Mouse (Mus musculus) stomach, postnatal 0 days (tissue): Measurements from ENCODE around the gene 6330409D20Rik. TPM values are rescaled to one million over a fixed set of nuclear protein-coding genes. Genes with fewer than 3 reads are reported as not detected.
A peak's percentile ranks its signal among the peaks of the same experiment; 100 is the strongest.

Experiments used
- ATAC-seq: fragments of 200-750 bp; cut with Nextera tagmentation; 2 replicates; pipeline ENCODE4 v1.8.0; 2017; ENCODE audit not compliant: low FRiP score, low TSS enrichment
- DNase-seq: peaks from one replicate; pipeline ENCODE4 v3.0.0-alpha.2; 2016; ENCODE audit warnings: low spot score
- H3K27ac ChIP-seq: fragments of 300-500 bp; sonication (generic); replicated peaks from 2 replicates; pipeline ENCODE4 v1.5.1; 2014; ENCODE audit warnings: mild to moderate bottlenecking, control low read depth
- H3K27me3 ChIP-seq: fragments of 300-500 bp; sonication (generic); 2 replicates; pipeline ENCODE4 v1.6.1; 2014; ENCODE audit warnings: low read length; ENCODE audit not compliant: control insufficient read depth, insufficient read depth
- H3K36me3 ChIP-seq: fragments of 300-500 bp; sonication (generic); 2 replicates; pipeline ENCODE4 v1.6.1; 2014; ENCODE audit warnings: low read length, mixed read lengths; ENCODE audit not compliant: control insufficient read depth, insufficient read depth
- H3K4me1 ChIP-seq: fragments of 300-500 bp; sonication (generic); replicated peaks from 2 replicates; pipeline ENCODE4 v1.6.1; 2014; ENCODE audit warnings: antibody characterized with exemption; ENCODE audit not compliant: control insufficient read depth, insufficient read depth
- H3K4me2 ChIP-seq: fragments of 300-500 bp; sonication (generic); replicated peaks from 2 replicates; pipeline ENCODE4 v1.6.1; 2014; ENCODE audit warnings: low read depth, mild to moderate bottlenecking, control low read depth, moderate library complexity
- H3K4me3 ChIP-seq: fragments of 300-500 bp; sonication (generic); 2 replicates; pipeline ENCODE4 v1.5.1; 2014; ENCODE audit warnings: low read depth, low read length, control low read depth
- H3K9ac ChIP-seq: fragments of 300-500 bp; sonication (generic); 2 replicates; pipeline ENCODE4 v1.6.1; 2014; ENCODE audit warnings: mild to moderate bottlenecking, low read length, control low read depth, mixed read lengths
- H3K9me3 ChIP-seq: fragments of 300-500 bp; sonication (generic); 2 replicates; pipeline ENCODE4 v1.6.1; 2016; ENCODE audit warnings: low read length; ENCODE audit not compliant: control insufficient read depth
- CTCF ChIP-seq: IDR thresholded peaks from 2 replicates; pipeline ENCODE4 v1.5.1; 2016; ENCODE audit warnings: antibody characterized with exemption, low read depth, mild to moderate bottlenecking, moderate library complexity
- EP300 ChIP-seq: optimal IDR thresholded peaks from 2 replicates; pipeline ENCODE3; 2016; ENCODE audit warnings: antibody characterized with exemption
- WGBS: fragments of 180-500 bp; shearing (Covaris S2); extraction: QIAGEN DNeasy Blood & Tissue Kit; methylation state at CpG from one replicate; pipeline ENCODE4 v1.1.7; 2014; 5-methylcytosine and 5-hydroxymethylcytosine counted together
- polyA plus RNA-seq: library from polyadenylated mRNA; unstranded; fragments of >200 nt; fragmentation: Nextera tagmentation; extraction: Ambion mirVana; gene quantifications from 2 replicates; pipeline ENCODE4 v1.2.1, GENCODE M21; 2015

The 6330409D20Rik gene
- polyA plus RNA-seq, 1 experiment from 2014 or later = not detected

- Histone ChIP-seq H3K27ac (no peak overlapping the region), H3K9me3 (no peaks in the 10 kb centered on the region), H3K36me3 (peaks cover 8% of the 10 kb centered on the region; the same call in 1 of the 2 replicates), H3K9ac (no peak overlapping the region), H3K4me1 (no peaks in the 10 kb centered on the region), H3K4me2 (no peak overlapping the region), H3K4me3 (no peak overlapping the region), H3K27me3 (no peaks in the 10 kb centered on the region)
- WGBS = 74% methylated on average over 14 of the region's 14 CpGs
- ATAC-seq (no peak), DNase-seq (no peak)
- no peak for TF ChIP-seq CTCF
- no peak for TF ChIP-seq EP300
Measured at GRCm38 (mm10) chr2:32700966-32701743, 39.7 kb downstream of the 6330409D20Rik start.

- no peak for DNase-seq
- 0 out of 2 replicates have a peak, but pooled peaks have one; percentile 14 for ATAC-seq
- H3K4me1 ChIP-seq = no peaks in the 10 kb centered on the region
- H3K4me2 ChIP-seq = no peak overlapping the region
- no peaks in the 10 kb centered on the region for H3K9me3 ChIP-seq
- no peaks in the 10 kb centered on the region for H3K27me3 ChIP-seq
- no peak overlapping the region for H3K9ac ChIP-seq
- H3K27ac ChIP-seq = no peak overlapping the region
- WGBS = 87% methylated on average over 6 of the region's 6 CpGs
- TF ChIP-seq CTCF (no peak), EP300 (no peak)
- peaks cover 5% of the 10 kb centered on the region; the same call in 1 of the 2 replicates for H3K36me3 ChIP-seq
- no peak overlapping the region for H3K4me3 ChIP-seq
Measured at GRCm38 (mm10) chr2:32699680-32700079, 41.1 kb downstream of the 6330409D20Rik start.

- TF ChIP-seq EP300 (no peak), CTCF (no peak)
- H3K27ac ChIP-seq = peak overlapping the region; percentile 67; the same call in 1 of the 2 replicates
- no peaks in the 10 kb centered on the region for H3K27me3 ChIP-seq
- H3K4me1 ChIP-seq = peaks cover 4% of the 10 kb centered on the region
- no peak for DNase-seq
- H3K9me3 ChIP-seq = no peaks in the 10 kb centered on the region
- H3K36me3 ChIP-seq = no peaks in the 10 kb centered on the region; the same call in 1 of the 2 replicates
- H3K4me3 ChIP-seq = peak overlapping the region; percentile 75
- no peak overlapping the region; the same call in 1 of the 2 replicates for H3K9ac ChIP-seq
- peak overlapping the region; percentile 95 for H3K4me2 ChIP-seq
- no peak for ATAC-seq
- 82% methylated on average over 12 of the region's 12 CpGs for WGBS
Measured at GRCm38 (mm10) chr2:32694691-32695090, 46.1 kb downstream of the 6330409D20Rik start.

- under 1% methylated on average over 51 of the region's 51 CpGs for WGBS
- Histone ChIP-seq H3K4me3 (peak overlapping the region; percentile 75), H3K9me3 (no peaks in the 10 kb centered on the region), H3K27ac (peak overlapping the region; percentile 84), H3K27me3 (no peaks in the 10 kb centered on the region), H3K36me3 (no peaks in the 10 kb centered on the region; the same call in 1 of the 2 replicates), H3K4me2 (peak overlapping the region; percentile 95), H3K4me1 (peaks cover 4% of the 10 kb centered on the region), H3K9ac (peak overlapping the region; percentile 87)
- peak; percentile 97 for ATAC-seq
- peak; percentile 97 for DNase-seq
- TF ChIP-seq EP300 (no peak), CTCF (peak; percentile 88)
Measured at GRCm38 (mm10) chr2:32693823-32694411, 46.9 kb downstream of the 6330409D20Rik start.

GRCm38 (mm10) chr2:32693282-32693681, 47.5 kb downstream of the 6330409D20Rik start:
- Histone ChIP-seq H3K27me3 (no peaks in the 10 kb centered on the region), H3K4me2 (peak overlapping the region; percentile 95), H3K36me3 (no peaks in the 10 kb centered on the region; the same call in 1 of the 2 replicates), H3K9me3 (no peaks in the 10 kb centered on the region), H3K4me1 (peaks cover 4% of the 10 kb centered on the region), H3K9ac (peak overlapping the region; percentile 87), H3K4me3 (peak overlapping the region; percentile 75), H3K27ac (peak overlapping the region; percentile 84)
- ATAC-seq (no peak), DNase-seq (peak; percentile 44)
- 6% methylated on average over 7 of the region's 7 CpGs for WGBS
- no peak for TF ChIP-seq CTCF
